Mouse (Mus musculus) 3T3-L1 (cell line): ENCODE measurements at regions not wholly inside any gene's neighbourhood (a gene's known extent, or its start where the extent isn't known, plus 50 kb on each side); places are given as distances from the start of the nearest gene placed in this dataset.
"Not testable (repeated sequence)": the region's sequence is repeated elsewhere in the genome, so short reads cannot be mapped to it uniquely, and the experiment has no call there.

Experiments used
- DNase-seq: peaks from one replicate; pipeline ENCODE4 v3.0.0-alpha.2; 2015; ENCODE audit warnings: low read depth, low spot score

- DNase-seq: no peak
These were observed 149.0 kb upstream of the Mocs1 start for GRCm38 (mm10) chr17:49278973-49279727.

- DNase-seq: no peak
These were observed 146.8 kb upstream of the Mocs1 start for GRCm38 (mm10) chr17:49281344-49281743.

- DNase-seq: peak; percentile 20
These were observed 145.7 kb upstream of the Mocs1 start for GRCm38 (mm10) chr17:49282498-49282897.

GRCm38 (mm10) chr17:49283491-49283890 is 144.7 kb upstream of the Mocs1 start:
- no peak for DNase-seq

GRCm38 (mm10) chr17:49291636-49292035 is 136.5 kb upstream of the Mocs1 start:
- no peak for DNase-seq

- DNase-seq: no peak
These were observed 123.7 kb upstream of the Mocs1 start for GRCm38 (mm10) chr17:49304461-49304860.

GRCm38 (mm10) chr17:49305116-49305515 is 123.0 kb upstream of the Mocs1 start:
- no peak for DNase-seq

- no peak for DNase-seq
These were observed 119.1 kb upstream of the Mocs1 start for GRCm38 (mm10) chr17:49309079-49309478.

- DNase-seq: no peak
These were observed 114.0 kb upstream of the Mocs1 start for GRCm38 (mm10) chr17:49314196-49314595.

GRCm38 (mm10) chr17:49327524-49327923 is 100.6 kb upstream of the Mocs1 start:
- DNase-seq: no peak

GRCm38 (mm10) chr17:49335318-49335717 is 92.8 kb upstream of the Mocs1 start:
- DNase-seq: no peak

GRCm38 (mm10) chr17:49337881-49338280 is 90.3 kb upstream of the Mocs1 start:
- no peak for DNase-seq

GRCm38 (mm10) chr17:49342636-49343035 is 85.5 kb upstream of the Mocs1 start:
- no peak for DNase-seq

GRCm38 (mm10) chr17:49346701-49347100 is 81.5 kb upstream of the Mocs1 start:
- DNase-seq: no peak

- no peak for DNase-seq
These were observed 78.8 kb upstream of the Mocs1 start for GRCm38 (mm10) chr17:49349328-49349727.

GRCm38 (mm10) chr17:49359212-49359611 is 69.0 kb upstream of the Mocs1 start:
- DNase-seq: peak; percentile 41

GRCm38 (mm10) chr17:49360251-49360650 is 67.9 kb upstream of the Mocs1 start:
- DNase-seq: not testable (repeated sequence)

- no peak for DNase-seq
These were observed 60.4 kb upstream of the Mocs1 start for GRCm38 (mm10) chr17:49367791-49368190.

- DNase-seq: no peak
These were observed 59.5 kb upstream of the Mocs1 start for GRCm38 (mm10) chr17:49368476-49369269.

- no peak for DNase-seq
These were observed 50.5 kb upstream of the Mocs1 start for GRCm38 (mm10) chr17:49377626-49378025.
